Mouse (Mus musculus): ENCODE measurements around the gene Ift43. TPM values are rescaled to one million over a fixed set of nuclear protein-coding genes. Genes with fewer than 3 reads are reported as not detected.

Ift43 gene
- polyA plus RNA-seq, 1 experiment from 2014 or later, result 93.8 TPM

DNA sequence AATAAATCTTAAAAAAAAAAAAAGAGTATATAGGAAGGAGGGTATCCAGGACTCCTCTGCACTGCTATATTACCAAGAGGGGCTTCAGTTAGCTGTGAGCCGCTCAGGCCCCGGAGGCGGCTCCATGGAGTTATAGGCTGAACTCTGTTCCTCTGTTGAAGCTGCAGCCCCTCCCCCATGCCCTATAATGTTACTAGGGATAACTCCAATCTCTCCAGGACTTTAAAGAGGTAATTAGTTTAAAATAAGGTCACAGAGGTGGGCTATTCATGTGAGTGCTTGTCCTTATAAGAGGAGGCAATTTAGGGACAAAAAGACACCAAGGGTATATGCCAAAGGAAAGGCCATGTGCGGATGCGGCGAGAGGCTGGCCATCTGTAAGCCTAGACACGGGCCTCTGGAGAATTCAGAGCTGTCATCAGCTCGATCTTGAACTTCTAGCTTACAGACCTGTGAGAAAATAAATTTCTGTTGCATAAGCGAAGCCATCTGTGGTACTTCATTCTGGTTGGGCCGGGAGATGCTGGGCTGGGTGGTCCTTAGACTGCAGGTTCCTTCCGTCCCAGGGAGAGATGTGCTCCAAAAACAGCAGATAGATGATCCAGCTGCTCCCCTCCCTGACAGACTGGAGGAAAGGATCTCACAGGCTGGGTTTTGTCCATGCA is 94.5 kb downstream of the Ift43 start:
- Histone ChIP-seq H3K27me3 (no peaks in the 10 kb centered on the region; the same call in 1 of the 2 replicates), H3K4me2 (no peak overlapping the region), H3K9me3 (no peaks in the 10 kb centered on the region), H3K27ac (no peak overlapping the region), H3K9ac (no peak overlapping the region), H3K4me1 (no peaks in the 10 kb centered on the region), H3K36me3 (no peaks in the 10 kb centered on the region), H3K4me3 (no peak overlapping the region)
- 66% methylated on average over 11 of the region's 11 CpGs for WGBS
- ATAC-seq (ENCODE audit: borderline replicate concordance, extremely low read depth, low FRiP score, low TSS enrichment), result no peak

DNA sequence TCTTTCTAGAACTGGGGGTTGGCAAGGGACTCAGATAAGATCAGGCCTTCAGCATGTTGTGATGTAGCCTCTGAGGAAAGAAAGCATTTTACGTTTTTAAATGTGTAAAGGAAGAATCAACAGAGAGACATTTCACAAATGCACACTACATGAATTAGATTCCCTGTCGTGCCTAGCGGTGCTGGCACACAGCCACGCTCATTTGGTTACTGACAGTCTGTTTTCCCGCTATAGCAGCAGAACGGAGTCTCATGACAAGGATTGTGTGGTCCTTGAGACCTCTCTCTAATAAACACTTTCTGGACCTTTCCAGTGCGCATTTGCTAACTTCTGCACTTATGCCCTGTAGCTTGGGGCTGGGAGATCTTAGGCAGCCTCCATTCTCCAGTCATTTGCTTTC is 96.9 kb downstream of the Ift43 start:
- no peaks in the 10 kb centered on the region for H3K9me3 ChIP-seq
- no peak overlapping the region for H3K9ac ChIP-seq
- H3K4me3 ChIP-seq, result no peak overlapping the region
- no peak for ATAC-seq (ENCODE audit: borderline replicate concordance, extremely low read depth, low FRiP score, low TSS enrichment)
- no peak overlapping the region for H3K4me2 ChIP-seq
- H3K27ac ChIP-seq, result no peak overlapping the region
- WGBS, result 47% methylated on average over 7 of the region's 7 CpGs
- no peaks in the 10 kb centered on the region for H3K36me3 ChIP-seq
- H3K27me3 ChIP-seq, result no peaks in the 10 kb centered on the region; the same call in 1 of the 2 replicates
- H3K4me1 ChIP-seq, result no peaks in the 10 kb centered on the region

DNA sequence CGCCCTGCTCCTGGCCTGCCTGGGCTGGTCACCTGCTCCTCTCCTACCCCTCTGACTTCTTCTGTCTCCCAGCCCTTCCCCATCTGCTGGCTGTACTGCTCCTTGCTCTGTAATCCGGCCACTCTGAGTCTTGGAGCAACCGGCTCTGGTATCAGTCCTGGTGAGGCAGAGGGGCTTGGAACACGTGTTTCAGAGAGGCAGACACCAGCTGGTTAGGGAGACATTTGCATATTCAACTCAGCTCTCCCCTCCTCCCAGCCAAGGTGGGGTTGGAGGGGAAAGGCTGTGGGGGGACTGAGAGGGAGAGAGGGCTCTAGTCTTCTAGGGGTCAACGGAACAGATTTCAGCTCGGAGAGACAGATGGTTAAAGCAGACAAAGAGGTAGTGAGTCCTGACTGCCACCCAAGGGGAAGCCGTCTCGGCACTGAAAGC is 99.0 kb downstream of the Ift43 start:
- H3K27me3 ChIP-seq, result no peaks in the 10 kb centered on the region
- no peaks in the 10 kb centered on the region for H3K4me1 ChIP-seq
- H3K4me3 ChIP-seq, result no peak overlapping the region
- no peaks in the 10 kb centered on the region for H3K9me3 ChIP-seq
- no peak overlapping the region for H3K4me2 ChIP-seq
- H3K27ac ChIP-seq, result no peak overlapping the region
- 33% methylated on average over 8 of the region's 8 CpGs for WGBS
- no peak for ATAC-seq (ENCODE audit: borderline replicate concordance, extremely low read depth, low FRiP score, low TSS enrichment)
- H3K9ac ChIP-seq, result no peak overlapping the region
- no peaks in the 10 kb centered on the region for H3K36me3 ChIP-seq

DNA sequence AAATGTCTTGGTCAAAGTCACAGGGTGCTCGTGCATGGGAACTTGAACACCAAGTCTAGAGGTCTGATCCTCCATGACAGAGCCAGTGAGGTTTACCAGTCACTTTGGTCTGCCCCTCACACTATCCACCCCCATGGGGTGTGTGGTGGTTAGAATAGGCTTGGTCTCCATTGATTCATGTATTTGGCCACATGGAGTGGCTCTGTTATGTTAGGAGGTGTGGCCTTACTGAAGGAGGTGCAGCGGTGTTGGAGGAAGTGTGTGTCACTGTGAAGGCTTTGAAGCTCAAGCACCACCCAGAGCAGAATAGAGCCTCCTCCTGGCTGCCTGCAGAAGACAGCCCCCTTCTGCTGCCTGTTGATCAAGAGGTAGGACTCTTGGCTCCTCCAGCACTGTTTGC is 99.5 kb downstream of the Ift43 start:
- no peaks in the 10 kb centered on the region for H3K36me3 ChIP-seq
- no peaks in the 10 kb centered on the region for H3K9me3 ChIP-seq
- no peak overlapping the region for H3K27ac ChIP-seq
- H3K27me3 ChIP-seq, result no peaks in the 10 kb centered on the region
- no peak overlapping the region for H3K4me3 ChIP-seq
- H3K4me1 ChIP-seq, result no peaks in the 10 kb centered on the region
- no peak overlapping the region for H3K4me2 ChIP-seq
- WGBS, result 39% methylated on average over 2 of the region's 2 CpGs
- no peak overlapping the region for H3K9ac ChIP-seq
- no peak for ATAC-seq (ENCODE audit: borderline replicate concordance, extremely low read depth, low FRiP score, low TSS enrichment)

DNA sequence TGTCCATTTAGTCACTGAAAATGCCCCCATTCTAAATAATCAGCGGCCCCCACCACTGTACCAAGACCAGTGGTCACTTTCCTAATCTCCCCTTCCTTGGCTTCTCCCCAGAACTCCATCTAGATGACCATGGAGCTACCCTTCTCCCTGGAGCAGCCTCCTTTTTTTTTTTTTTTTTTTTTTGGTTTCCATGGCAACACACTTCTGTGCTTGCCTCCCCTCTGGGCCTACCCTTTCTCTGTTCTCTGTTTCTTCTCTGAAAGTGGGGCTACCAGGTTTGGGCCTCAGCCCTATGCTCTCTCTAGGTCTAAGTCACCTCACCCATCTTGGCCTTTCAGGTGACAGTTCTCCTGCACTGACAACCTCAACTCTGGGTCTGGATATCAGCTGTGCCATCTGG is 100.1 kb downstream of the Ift43 start:
- H3K4me1 ChIP-seq, result no peaks in the 10 kb centered on the region
- no peak overlapping the region for H3K9ac ChIP-seq
- no peak overlapping the region for H3K4me2 ChIP-seq
- no peak overlapping the region for H3K4me3 ChIP-seq
- no peak overlapping the region for H3K27ac ChIP-seq
- no peaks in the 10 kb centered on the region for H3K27me3 ChIP-seq
- H3K9me3 ChIP-seq, result no peaks in the 10 kb centered on the region
- 95% methylated on average over 1 of the region's 1 CpGs for WGBS
- no peak for ATAC-seq (ENCODE audit: borderline replicate concordance, extremely low read depth, low FRiP score, low TSS enrichment)
- H3K36me3 ChIP-seq, result no peaks in the 10 kb centered on the region

DNA sequence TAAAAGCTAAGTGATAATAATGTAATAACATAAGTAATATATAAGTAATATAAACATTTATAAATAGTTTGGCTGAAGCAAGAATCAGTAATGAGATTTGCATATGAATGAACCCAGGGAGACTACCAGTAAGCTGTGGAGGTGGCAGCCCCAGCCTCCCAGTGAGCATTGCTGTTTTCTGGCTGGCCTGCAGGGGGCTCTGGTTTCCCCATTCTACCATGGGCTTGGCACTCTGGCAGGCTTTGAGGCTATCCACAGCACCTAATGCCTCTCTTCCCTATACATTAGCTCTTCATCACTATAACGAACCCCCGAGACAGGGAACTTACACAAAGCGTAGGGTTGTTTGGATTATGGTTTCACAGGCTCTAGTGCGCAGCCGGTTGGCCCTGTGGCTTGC is 105.8 kb downstream of the Ift43 start:
- H3K27me3 ChIP-seq, result no peaks in the 10 kb centered on the region
- ATAC-seq (ENCODE audit: borderline replicate concordance, extremely low read depth, low FRiP score, low TSS enrichment), result no peak
- 44% methylated on average over 5 of the region's 5 CpGs for WGBS

DNA sequence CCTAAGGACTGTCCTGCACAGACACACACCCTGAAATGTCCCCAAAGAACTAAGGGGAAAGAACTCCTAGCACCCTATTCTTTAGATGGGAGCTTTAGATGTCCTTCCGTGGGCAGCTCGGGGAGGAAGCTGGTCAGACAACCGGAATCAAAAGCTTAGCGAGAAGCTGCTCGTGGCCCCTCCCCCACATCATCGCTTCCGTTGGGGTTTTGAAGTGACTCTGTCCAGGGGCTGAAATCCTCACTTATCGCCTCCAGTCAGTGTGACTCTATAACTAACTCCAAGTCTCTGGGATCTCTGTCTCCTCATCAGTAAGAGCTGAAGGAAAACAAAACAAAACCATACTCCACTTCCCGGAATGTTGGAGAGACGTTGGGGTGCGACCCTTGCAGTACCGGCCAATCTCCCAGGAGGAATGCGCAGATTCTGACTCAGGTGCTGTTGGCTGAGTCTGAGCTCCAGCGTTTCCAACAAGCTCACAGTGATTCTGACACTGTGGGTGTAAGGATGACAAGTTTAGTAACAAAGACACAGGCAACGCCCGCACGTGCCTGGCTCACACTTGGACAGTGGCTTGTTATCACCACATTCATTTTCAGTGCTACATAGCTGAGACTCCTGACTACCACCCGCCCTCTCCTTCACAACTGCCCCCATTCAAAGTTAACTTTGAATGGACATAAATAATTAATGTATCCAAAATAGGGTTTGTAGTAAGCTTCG is 107.4 kb downstream of the Ift43 start:
- no peak for ATAC-seq (ENCODE audit: borderline replicate concordance, extremely low read depth, low FRiP score, low TSS enrichment)
- Histone ChIP-seq H3K9me3 (no peaks in the 10 kb centered on the region), H3K27ac (no peak overlapping the region), H3K4me3 (no peak overlapping the region), H3K4me1 (peaks cover 8% of the 10 kb centered on the region; the same call in 1 of the 2 replicates), H3K36me3 (no peaks in the 10 kb centered on the region), H3K27me3 (no peaks in the 10 kb centered on the region), H3K4me2 (no peak overlapping the region), H3K9ac (no peak overlapping the region)
- WGBS, result 13% methylated on average over 19 of the region's 19 CpGs

More for the DNA sequence above, 105.8 kb downstream of the Ift43 start:
- H3K4me3 ChIP-seq, result no peak overlapping the region
- peaks cover 8% of the 10 kb centered on the region; the same call in 1 of the 2 replicates for H3K4me1 ChIP-seq
- no peak overlapping the region for H3K27ac ChIP-seq
- no peak overlapping the region for H3K9ac ChIP-seq
- no peak overlapping the region for H3K4me2 ChIP-seq
- no peaks in the 10 kb centered on the region for H3K9me3 ChIP-seq
- H3K36me3 ChIP-seq, result no peaks in the 10 kb centered on the region

DNA sequence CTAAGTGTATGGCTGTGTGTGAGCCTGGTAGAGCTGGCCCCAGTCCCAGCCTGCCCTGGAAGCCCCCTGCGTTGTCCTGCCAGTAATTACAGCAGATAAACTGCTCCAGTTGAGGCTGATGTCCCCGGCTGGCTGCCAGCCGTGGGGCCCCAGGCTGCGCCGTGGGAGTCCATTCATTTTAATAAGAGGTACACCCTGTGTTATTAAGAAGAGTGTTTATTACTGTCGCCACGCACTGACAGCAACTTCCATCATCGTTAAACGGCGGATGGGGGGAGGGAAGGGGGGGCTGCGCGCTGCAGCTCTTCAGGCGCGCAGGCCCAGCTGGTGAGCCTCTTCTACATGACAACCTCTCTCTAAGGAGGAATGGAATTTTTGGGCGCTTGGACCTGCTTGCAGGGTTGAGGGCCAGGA is 109.7 kb downstream of the Ift43 start:
- Histone ChIP-seq H3K9ac (no peak overlapping the region), H3K27ac (no peak overlapping the region), H3K27me3 (no peaks in the 10 kb centered on the region), H3K4me3 (no peak overlapping the region), H3K4me2 (no peak overlapping the region), H3K36me3 (no peaks in the 10 kb centered on the region), H3K4me1 (peaks cover 8% of the 10 kb centered on the region; the same call in 1 of the 2 replicates), H3K9me3 (no peaks in the 10 kb centered on the region)
- peak; percentile 57; the same call in 1 of the 2 replicates for ATAC-seq (ENCODE audit: borderline replicate concordance, extremely low read depth, low FRiP score, low TSS enrichment)
- 32% methylated on average over 15 of the region's 15 CpGs for WGBS

DNA sequence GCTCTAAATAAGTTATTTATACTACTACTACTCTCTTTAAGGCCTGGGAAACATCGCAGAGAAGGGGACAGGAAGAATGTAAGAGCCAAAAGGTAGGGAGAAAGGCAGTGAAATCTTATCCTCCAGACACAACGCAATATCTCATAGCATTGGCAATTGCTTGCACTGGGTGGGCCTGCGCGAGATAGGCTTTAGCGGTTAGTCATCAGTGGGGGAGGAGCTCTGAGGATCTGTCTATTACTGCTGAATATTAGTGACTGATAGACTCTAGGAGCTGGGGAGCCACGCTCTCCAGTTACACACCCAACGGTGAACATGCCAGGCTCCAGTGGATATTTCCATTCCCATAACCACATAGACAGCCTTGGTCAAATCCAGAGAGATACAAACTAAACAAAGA is 114.6 kb downstream of the Ift43 start:
- Histone ChIP-seq H3K27ac (no peak overlapping the region), H3K9me3 (no peaks in the 10 kb centered on the region), H3K9ac (no peak overlapping the region), H3K36me3 (no peaks in the 10 kb centered on the region), H3K4me1 (peaks cover 7% of the 10 kb centered on the region; the same call in 1 of the 2 replicates), H3K4me2 (no peak overlapping the region), H3K4me3 (no peak overlapping the region), H3K27me3 (no peaks in the 10 kb centered on the region)
- no peak for ATAC-seq (ENCODE audit: borderline replicate concordance, extremely low read depth, low FRiP score, low TSS enrichment)
- WGBS, result 91% methylated on average over 7 of the region's 7 CpGs

DNA sequence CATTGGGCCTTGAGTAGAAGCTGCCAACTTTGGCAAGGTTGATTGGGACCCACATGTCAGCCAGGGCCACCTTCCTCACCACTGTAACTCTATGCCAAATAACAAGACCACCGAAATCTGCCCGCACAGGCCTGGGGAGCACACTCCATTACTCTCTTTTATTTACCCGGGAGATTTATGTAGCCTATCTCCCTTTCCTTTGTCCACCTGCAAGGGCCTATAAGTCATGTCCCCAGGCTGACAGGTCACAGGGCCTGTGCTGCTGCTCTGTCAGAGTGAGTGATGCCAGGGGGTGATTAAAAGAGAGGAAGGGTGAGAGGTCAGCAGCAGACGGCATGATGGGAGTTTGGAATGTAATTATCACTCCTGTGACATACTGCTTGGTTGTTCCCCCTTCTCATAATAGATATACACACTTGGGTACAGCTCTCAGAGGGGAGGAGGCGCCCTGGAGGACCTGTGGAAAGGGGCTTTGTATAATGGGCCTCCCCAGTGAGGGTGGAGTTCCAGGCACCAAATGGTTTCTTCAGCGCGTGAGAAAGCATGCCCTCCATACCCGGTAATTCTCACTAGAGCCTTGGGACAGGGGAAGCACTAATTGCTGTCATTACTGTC is 121.2 kb downstream of the Ift43 start:
- Histone ChIP-seq H3K27ac (no peak overlapping the region), H3K9me3 (no peaks in the 10 kb centered on the region), H3K27me3 (no peaks in the 10 kb centered on the region), H3K4me1 (no peaks in the 10 kb centered on the region), H3K4me2 (no peak overlapping the region), H3K36me3 (no peaks in the 10 kb centered on the region), H3K9ac (no peak overlapping the region), H3K4me3 (no peak overlapping the region)
- no peak for ATAC-seq (ENCODE audit: borderline replicate concordance, extremely low read depth, low FRiP score, low TSS enrichment)
- WGBS, result 26% methylated on average over 8 of the region's 8 CpGs

DNA sequence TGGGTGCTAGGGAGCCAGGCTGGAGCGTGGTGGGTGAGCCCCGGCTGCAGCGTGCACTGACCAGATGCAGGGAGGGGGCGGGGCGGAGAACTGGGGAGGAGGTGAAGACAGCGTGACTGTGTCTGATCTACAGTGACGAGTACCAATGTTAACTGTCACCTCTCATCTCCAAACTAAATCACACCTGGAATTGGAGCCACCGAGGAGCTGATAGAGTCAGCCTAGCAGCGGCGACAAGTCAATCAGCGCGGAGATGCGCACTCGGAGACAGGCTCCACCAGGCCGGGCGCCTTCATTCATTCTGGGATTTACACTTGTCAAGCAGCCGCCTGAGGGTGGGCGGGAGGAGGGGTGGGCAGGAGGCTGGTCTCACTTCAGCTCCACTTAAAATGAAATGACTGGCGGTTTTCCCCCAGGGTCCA is 128.8 kb downstream of the Ift43 start:
- H3K9ac ChIP-seq, result no peak overlapping the region
- no peaks in the 10 kb centered on the region for H3K9me3 ChIP-seq
- no peak overlapping the region for H3K27ac ChIP-seq
- no peak overlapping the region for H3K4me3 ChIP-seq
- no peak for ATAC-seq (ENCODE audit: borderline replicate concordance, extremely low read depth, low FRiP score, low TSS enrichment)
- no peaks in the 10 kb centered on the region for H3K4me1 ChIP-seq
- H3K36me3 ChIP-seq, result no peaks in the 10 kb centered on the region
- WGBS, result 2% methylated on average over 19 of the region's 19 CpGs
- no peak overlapping the region for H3K4me2 ChIP-seq
- H3K27me3 ChIP-seq, result peaks cover 63% of the 10 kb centered on the region
